ENCODE assay signal across 15 mouse cellular contexts in the genomic region with DNA sequence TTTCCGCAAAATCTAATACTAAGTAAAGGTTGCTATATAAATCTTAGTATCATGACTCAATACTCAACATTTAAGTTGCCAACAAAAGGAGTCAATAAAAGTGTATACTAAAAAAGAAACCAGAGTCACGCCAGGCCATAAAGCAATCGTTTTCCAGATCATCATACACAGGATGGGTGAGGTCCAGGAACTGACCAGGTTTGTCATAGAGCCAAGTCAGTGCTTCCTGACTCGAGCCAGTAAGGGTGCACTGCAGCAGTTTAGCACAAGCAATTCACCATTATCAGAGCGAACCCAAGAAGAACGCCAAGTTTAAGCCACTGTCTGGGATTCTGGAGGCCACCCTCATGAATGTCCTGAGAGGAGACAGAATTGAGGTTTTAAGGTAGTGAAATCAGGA. TPM values are rescaled to one million over a fixed set of nuclear protein-coding genes. Genes with fewer than 3 reads are reported as not detected.
DNase-seq lines count a peak whose midpoint lies in the region; ATAC-seq and TF ChIP-seq lines count a peak whose summit lies in the region.
"Had no signal": no experiment of that assay in that cellular context is flagged by ENCODE, and none has a peak within 500 bp of the region (broad histone marks: within the 10 kb centered on the region; RNA-seq: fewer than 3 reads in every experiment).

No protein-coding gene starts in this region.

- H3K27me3 ChIP-seq in lung, postnatal 0 days (replicated peaks; ENCODE audit: insufficient read depth, low read length): no peaks in the 10 kb centered on the region
- no peaks in the 10 kb centered on the region for H3K27me3 ChIP-seq in midbrain, embryonic 14.5 days (ENCODE audit: control insufficient read depth, insufficient read depth, low read length)
- H3K27me3 ChIP-seq in hindbrain, embryonic 10.5 days (ENCODE audit: insufficient read depth, poor library complexity, severe bottlenecking): no peaks in the 10 kb centered on the region
- H3K27me3 ChIP-seq: embryonic facial prominence, embryonic 15.5 days; forebrain, embryonic 13.5 days; heart, embryonic 15.5 days; megakaryocyte, embryonic 14.5 days had no signal

- intact Hi-C loops in gastrocnemius, adult 2 months (cut with DNase I): no loop called here

- peak overlapping the region; percentile 74 for H3K27ac ChIP-seq in gastrocnemius, adult 2 months
- H3K27ac ChIP-seq in lung, postnatal 0 days (ENCODE audit: low read length): peak overlapping the region; percentile 58
- no peak overlapping the region for H3K27ac ChIP-seq in midbrain, embryonic 14.5 days (replicated peaks; ENCODE audit: low read depth, low read length)
- no peak overlapping the region for H3K27ac ChIP-seq in hindbrain, embryonic 10.5 days
- H3K27ac ChIP-seq: embryonic facial prominence, embryonic 15.5 days; forebrain, embryonic 13.5 days; heart, embryonic 15.5 days; limb, embryonic 10.5 days; liver, embryonic 14.5 days had no signal

- H3K36me3 ChIP-seq in lung, postnatal 0 days (ENCODE audit: insufficient read depth, low read length): no peaks in the 10 kb centered on the region
- peaks cover 17% of the 10 kb centered on the region; the same call in 1 of the 2 replicates for H3K36me3 ChIP-seq in midbrain, embryonic 14.5 days (ENCODE audit: control insufficient read depth, insufficient read depth, low read length)
- peaks cover 27% of the 10 kb centered on the region for H3K36me3 ChIP-seq in hindbrain, embryonic 10.5 days
- H3K36me3 ChIP-seq: heart, embryonic 15.5 days had no signal

- H3K4me3 ChIP-seq in gastrocnemius, adult 2 months: no peak overlapping the region
- H3K4me3 ChIP-seq in lung, postnatal 0 days (ENCODE audit: low read depth, low read length): no peak overlapping the region
- H3K4me3 ChIP-seq in midbrain, embryonic 14.5 days (replicated peaks; ENCODE audit: low read depth, low read length): no peak overlapping the region
- no peak overlapping the region for H3K4me3 ChIP-seq in hindbrain, embryonic 10.5 days
- H3K4me3 ChIP-seq: embryonic facial prominence, embryonic 15.5 days; forebrain, embryonic 13.5 days; heart, embryonic 15.5 days; limb, embryonic 10.5 days; megakaryocyte, embryonic 14.5 days had no signal

- no peaks in the 10 kb centered on the region for H3K9me3 ChIP-seq in lung, postnatal 0 days (ENCODE audit: low read length)
- no peaks in the 10 kb centered on the region for H3K9me3 ChIP-seq in midbrain, embryonic 14.5 days (ENCODE audit: control insufficient read depth, low read length)
- H3K9me3 ChIP-seq in hindbrain, embryonic 10.5 days: no peaks in the 10 kb centered on the region
- H3K9me3 ChIP-seq: embryonic facial prominence, embryonic 15.5 days; forebrain, embryonic 13.5 days; heart, embryonic 15.5 days; limb, embryonic 10.5 days; megakaryocyte, embryonic 14.5 days had no signal

- WGBS in lung, postnatal 0 days: 70% methylated on average over 6 of the region's 6 CpGs
- 94% methylated on average over 6 of the region's 6 CpGs for WGBS in midbrain, embryonic 14.5 days
- 90% methylated on average over 6 of the region's 6 CpGs for WGBS in hindbrain, embryonic 10.5 days

- TF ChIP-seq EP300 in lung, postnatal 0 days (IDR thresholded peaks at IDR 0.05): peak; percentile 77

- H3K4me2 ChIP-seq in lung, postnatal 0 days (replicated peaks; ENCODE audit: low read depth, low read length): no peak overlapping the region
- no peak overlapping the region for H3K4me2 ChIP-seq in midbrain, embryonic 14.5 days (ENCODE audit: low read length)
- H3K4me2 ChIP-seq: embryonic facial prominence, embryonic 15.5 days; forebrain, embryonic 13.5 days; heart, embryonic 15.5 days had no signal

- no peak overlapping the region for H3K9ac ChIP-seq in lung, postnatal 0 days (replicated peaks; ENCODE audit: low read depth)
- no peak overlapping the region for H3K9ac ChIP-seq in midbrain, embryonic 14.5 days (replicated peaks; ENCODE audit: low read length)
- H3K9ac ChIP-seq: embryonic facial prominence, embryonic 15.5 days; forebrain, embryonic 13.5 days; heart, embryonic 15.5 days; liver, embryonic 14.5 days had no signal

- no peaks in the 10 kb centered on the region for H3K4me1 ChIP-seq in lung, postnatal 0 days (ENCODE audit: insufficient read depth, low read depth, low read length)
- H3K4me1 ChIP-seq in midbrain, embryonic 14.5 days (ENCODE audit: control insufficient read depth, insufficient read depth, low read length): no peaks in the 10 kb centered on the region
- H3K4me1 ChIP-seq in hindbrain, embryonic 10.5 days (replicated peaks): no peaks in the 10 kb centered on the region
- H3K4me1 ChIP-seq: embryonic facial prominence, embryonic 15.5 days; forebrain, embryonic 13.5 days; heart, embryonic 15.5 days; limb, embryonic 10.5 days had no signal

- peak; percentile 32 for DNase-seq in gastrocnemius, adult 2 months
- no peak for DNase-seq in gastrocnemius, adult 18-20 months (ENCODE audit: low spot score)
- DNase-seq in heart, adult 9 months (ENCODE audit: low spot score in 2 of 2): peak; percentile 67 to 79
- peak; percentile 58 for DNase-seq in kidney, adult 9 months
- DNase-seq in lung, postnatal 0 days (ENCODE audit: low spot score): peak; percentile 71
- no peak for DNase-seq in midbrain, embryonic 14.5 days
- no peak for DNase-seq in liver
- DNase-seq in hindbrain, embryonic 10.5 days (ENCODE audit: low spot score): no peak
- DNase-seq: cerebellum, adult 11-12 months had no signal

- peak; percentile 88 for ATAC-seq in lung, postnatal 0 days
- no peak for ATAC-seq in midbrain, embryonic 14.5 days (ENCODE audit: low FRiP score, low TSS enrichment)
- ATAC-seq: forebrain, embryonic 13.5 days had no signal

- TF ChIP-seq CTCF in gastrocnemius, adult 2 months (IDR thresholded peaks at IDR 0.05): no peak
- no peak for TF ChIP-seq CTCF in lung, postnatal 0 days (IDR thresholded peaks at IDR 0.05)

RNA-seq across cellular contexts. Expression of a gene that starts 10.5 kb away (rescaled TPM):
- 10 to 100 TPM; 14.6 to 22.1 TPM for total RNA-seq in gastrocnemius, adult 2 months (2021)
- total RNA-seq in gastrocnemius, adult 18-20 months (2021): 10 to 100 TPM; 17.7 to 21.3 TPM
- polyA plus RNA-seq in lung, postnatal 0 days (2015; fragmentation: Nextera tagmentation; extraction: Ambion mirVana): 24.0 and 26.6 TPM in 2 replicates
- polyA plus RNA-seq in midbrain, embryonic 14.5 days (2014; fragmentation: Nextera tagmentation; extraction: Ambion mirVana): 43.4 and 47.2 TPM in 2 replicates
- 45.0 and 48.4 TPM in 2 replicates for polyA plus RNA-seq in hindbrain, embryonic 10.5 days (2016; fragmentation: Nextera tagmentation; extraction: Ambion mirVana)

RNA-seq across cellular contexts. Expression of a gene that starts 16.2 kb away (rescaled TPM):
- total RNA-seq in gastrocnemius, adult 2 months (2021): 1 to 10 TPM; 2.3 to 2.8 TPM
- total RNA-seq in gastrocnemius, adult 18-20 months (2021): 1 to 10 TPM; 2.5 to 3.3 TPM
- 9.8 and 11.5 TPM in 2 replicates for polyA plus RNA-seq in lung, postnatal 0 days (2015; fragmentation: Nextera tagmentation; extraction: Ambion mirVana)
- 14.0 and 17.7 TPM in 2 replicates for polyA plus RNA-seq in midbrain, embryonic 14.5 days (2014; fragmentation: Nextera tagmentation; extraction: Ambion mirVana)
- 12.8 and 14.7 TPM in 2 replicates for polyA plus RNA-seq in hindbrain, embryonic 10.5 days (2016; fragmentation: Nextera tagmentation; extraction: Ambion mirVana)

Comparison
In these comparisons a context has a peak if more than half of its experiments do, and no peak if none do; other contexts are left out.
1. DNase-seq: peak in gastrocnemius, adult 2 months (single experiment), heart, adult 9 months (2 of 2), kidney, adult 9 months (single experiment) and lung, postnatal 0 days (single experiment); none in gastrocnemius, adult 18-20 months (single experiment), midbrain, embryonic 14.5 days (single experiment), liver (single experiment) and hindbrain, embryonic 10.5 days (single experiment).
2. H3K27ac ChIP-seq: peak in gastrocnemius, adult 2 months (single experiment) and lung, postnatal 0 days (single experiment); none in midbrain, embryonic 14.5 days (single experiment) and hindbrain, embryonic 10.5 days (single experiment).